Mouse (Mus musculus) embryonic facial prominence, embryonic 14.5 days (tissue): ENCODE measurements around the gene Mok. TPM values are rescaled to one million over a fixed set of nuclear protein-coding genes. Genes with fewer than 3 reads are reported as not detected.
"Not testable (repeated sequence)": the region's sequence is repeated elsewhere in the genome, so short reads cannot be mapped to it uniquely, and the experiment has no call there.

Source experiments
- ATAC-seq: fragments of 200-750 bp; cut with Nextera tagmentation; 2 replicates; pipeline ENCODE4 v1.8.0; 2017; ENCODE audit warnings: low read depth, moderate number of reproducible peaks, moderate TSS enrichment
- DNase-seq: peaks from one replicate; pipeline ENCODE4 v3.0.0-alpha.2; 2015; ENCODE audit warnings: low spot score
- H3K27ac ChIP-seq: fragments of 300-500 bp; sonication (generic); replicated peaks from 2 replicates; pipeline ENCODE4 v1.5.1; 2014; ENCODE audit warnings: low read depth, mild to moderate bottlenecking, low read length, moderate library complexity
- H3K27me3 ChIP-seq: fragments of 300-500 bp; sonication (generic); replicated peaks from 2 replicates; pipeline ENCODE4 v1.6.1; 2014; ENCODE audit warnings: low read length; ENCODE audit not compliant: control insufficient read depth, insufficient read depth
- H3K36me3 ChIP-seq: fragments of 300-500 bp; sonication (generic); 2 replicates; pipeline ENCODE4 v1.6.1; 2014; ENCODE audit warnings: low read length, mixed read lengths; ENCODE audit not compliant: control insufficient read depth, insufficient read depth
- H3K4me1 ChIP-seq: fragments of 300-500 bp; sonication (generic); 2 replicates; pipeline ENCODE4 v1.6.1; 2014; ENCODE audit warnings: antibody characterized with exemption, low read length; ENCODE audit not compliant: control insufficient read depth, insufficient read depth
- H3K4me2 ChIP-seq: fragments of 300-500 bp; sonication (generic); 2 replicates; pipeline ENCODE4 v1.6.1; 2014; ENCODE audit warnings: low read depth, mild to moderate bottlenecking, low read length, moderate library complexity, mixed read lengths
- H3K4me3 ChIP-seq: fragments of 300-500 bp; sonication (generic); 2 replicates; pipeline ENCODE4 v1.5.1; 2014; ENCODE audit warnings: low read depth, mild to moderate bottlenecking, low read length
- H3K9ac ChIP-seq: fragments of 300-500 bp; sonication (generic); 2 replicates; pipeline ENCODE4 v1.6.1; 2014; ENCODE audit warnings: low read depth, mild to moderate bottlenecking, low read length, moderate library complexity, mixed read lengths
- H3K9me3 ChIP-seq: fragments of 300-500 bp; sonication (generic); 2 replicates; pipeline ENCODE4 v1.6.1; 2016; ENCODE audit warnings: low read length; ENCODE audit not compliant: control insufficient read depth
- WGBS: fragments of 180-500 bp; shearing (Covaris S2); extraction: QIAGEN DNeasy Blood & Tissue Kit; methylation state at CpG from one replicate; pipeline ENCODE4 v1.1.7; 2014; 5-methylcytosine and 5-hydroxymethylcytosine counted together
- polyA plus RNA-seq: library from polyadenylated mRNA; unstranded; fragments of >200 nt; fragmentation: Nextera tagmentation; extraction: Ambion mirVana; gene quantifications from 2 replicates; pipeline ENCODE4 v1.2.1, GENCODE M21; 2014

Gene Mok
- polyA plus RNA-seq, 1 experiment from 2014 or later: 6.1 TPM

GRCm38 (mm10) chr12:110870107-110870506 lies 29.4 kb upstream of the Mok start:
- ATAC-seq (no peak), DNase-seq (no peak)
- Histone ChIP-seq H3K36me3 (peaks cover 91% of the 10 kb centered on the region), H3K27ac (no peak overlapping the region), H3K9ac (no peak overlapping the region), H3K4me1 (no peaks in the 10 kb centered on the region), H3K27me3 (no peaks in the 10 kb centered on the region), H3K4me3 (no peak overlapping the region), H3K4me2 (no peak overlapping the region), H3K9me3 (no peaks in the 10 kb centered on the region)
- 87% methylated on average over 4 of the region's 4 CpGs for WGBS

GRCm38 (mm10) chr12:110865989-110866388 lies 25.2 kb upstream of the Mok start:
- peaks cover 79% of the 10 kb centered on the region for H3K36me3 ChIP-seq

GRCm38 (mm10) chr12:110865571-110865970 lies 24.8 kb upstream of the Mok start:
- no peak for DNase-seq
- Histone ChIP-seq H3K4me1 (no peaks in the 10 kb centered on the region), H3K9me3 (no peaks in the 10 kb centered on the region), H3K36me3 (peaks cover 79% of the 10 kb centered on the region), H3K9ac (no peak overlapping the region), H3K27me3 (no peaks in the 10 kb centered on the region), H3K27ac (no peak overlapping the region), H3K4me3 (no peak overlapping the region), H3K4me2 (no peak overlapping the region)
- WGBS: 66% methylated on average over 6 of the region's 6 CpGs
- ATAC-seq: no peak

More at GRCm38 (mm10) chr12:110865989-110866388, 25.2 kb upstream of the Mok start:
- Histone ChIP-seq H3K9me3 (no peaks in the 10 kb centered on the region), H3K4me3 (no peak overlapping the region), H3K9ac (no peak overlapping the region), H3K4me1 (no peaks in the 10 kb centered on the region), H3K27me3 (no peaks in the 10 kb centered on the region), H3K4me2 (no peak overlapping the region), H3K27ac (no peak overlapping the region)
- ATAC-seq (no peak), DNase-seq (no peak)
- 81% methylated on average over 10 of the region's 10 CpGs for WGBS

- Histone ChIP-seq H3K36me3 (peaks cover 77% of the 10 kb centered on the region), H3K4me1 (no peaks in the 10 kb centered on the region), H3K4me3 (no peak overlapping the region), H3K27ac (no peak overlapping the region), H3K4me2 (no peak overlapping the region), H3K27me3 (no peaks in the 10 kb centered on the region), H3K9ac (no peak overlapping the region), H3K9me3 (no peaks in the 10 kb centered on the region)
- DNase-seq (no peak), ATAC-seq (no peak)
- WGBS: 93% methylated on average over 6 of the region's 6 CpGs
These were observed 23.3 kb upstream of the Mok start for GRCm38 (mm10) chr12:110864008-110864407.

- Histone ChIP-seq H3K9ac (no peak overlapping the region), H3K4me2 (no peak overlapping the region), H3K27me3 (no peaks in the 10 kb centered on the region), H3K27ac (no peak overlapping the region), H3K36me3 (peaks cover 61% of the 10 kb centered on the region), H3K4me3 (no peak overlapping the region), H3K4me1 (no peaks in the 10 kb centered on the region), H3K9me3 (no peaks in the 10 kb centered on the region)
- DNase-seq (no peak), ATAC-seq (no peak)
- WGBS: 72% methylated on average over 7 of the region's 7 CpGs
These were observed 20.5 kb upstream of the Mok start for GRCm38 (mm10) chr12:110861256-110861655.

- no peak for ATAC-seq
- Histone ChIP-seq H3K9me3 (no peaks in the 10 kb centered on the region), H3K36me3 (peaks cover 61% of the 10 kb centered on the region), H3K9ac (no peak overlapping the region), H3K27ac (no peak overlapping the region), H3K27me3 (no peaks in the 10 kb centered on the region), H3K4me3 (no peak overlapping the region), H3K4me1 (no peaks in the 10 kb centered on the region), H3K4me2 (no peak overlapping the region)
- no peak for DNase-seq
These were observed 19.6 kb upstream of the Mok start for GRCm38 (mm10) chr12:110860293-110860692.

GRCm38 (mm10) chr12:110858681-110859080 lies 17.9 kb upstream of the Mok start:
- H3K4me1 ChIP-seq, ATAC-seq, DNase-seq, H3K4me3 ChIP-seq, H3K9ac ChIP-seq, H3K4me2 ChIP-seq, H3K9me3 ChIP-seq, H3K27ac ChIP-seq, H3K27me3 ChIP-seq: not testable (repeated sequence)
- 94% methylated on average over 15 of the region's 15 CpGs for WGBS
- peaks cover 58% of the 10 kb centered on the region for H3K36me3 ChIP-seq

- Histone ChIP-seq H3K27me3 (no peaks in the 10 kb centered on the region), H3K9ac (no peak overlapping the region), H3K4me2 (no peak overlapping the region), H3K27ac (no peak overlapping the region), H3K9me3 (no peaks in the 10 kb centered on the region), H3K4me3 (no peak overlapping the region), H3K4me1 (no peaks in the 10 kb centered on the region), H3K36me3 (peaks cover 50% of the 10 kb centered on the region)
- no peak for ATAC-seq
- 59% methylated on average over 7 of the region's 7 CpGs for WGBS
- DNase-seq: peak; percentile 24
These were observed 16.5 kb upstream of the Mok start for GRCm38 (mm10) chr12:110857196-110857595.
